Mouse (Mus musculus): ENCODE data around the gene Smtn. TPM values are rescaled to one million over a fixed set of nuclear protein-coding genes. Genes with fewer than 3 reads are reported as not detected.

Gene Smtn
- polyA plus RNA-seq, 1 experiment = 54.7 TPM

GRCm38 (mm10) chr11:3495496-3495895, 44.9 kb downstream of the Smtn start:
- Histone ChIP-seq H3K27ac (ENCODE audit: control insufficient read depth, insufficient read depth, low read depth, low read length, poor library complexity) (no peak overlapping the region), H3K4me1 (ENCODE audit: control insufficient read depth, insufficient read depth, low read length) (peaks cover 4% of the 10 kb centered on the region; the same call in 1 of the 2 replicates), H3K4me3 (replicated peaks; ENCODE audit: control insufficient read depth, low read depth, low read length) (no peak overlapping the region)
- TF ChIP-seq POLR2A (IDR thresholded peaks at IDR 0.05; ENCODE audit: borderline replicate concordance, control insufficient read depth, low read depth, low read length) = no peak
- TF ChIP-seq CTCF (IDR thresholded peaks at IDR 0.05; ENCODE audit: control insufficient read depth, insufficient read depth, low read length) = no peak
- 34% methylated on average over 14 of the region's 14 CpGs for WGBS

- Histone ChIP-seq H3K4me3 (replicated peaks; ENCODE audit: control insufficient read depth, low read depth, low read length) (no peak overlapping the region), H3K27ac (ENCODE audit: control insufficient read depth, insufficient read depth, low read depth, low read length, poor library complexity) (no peak overlapping the region), H3K4me1 (ENCODE audit: control insufficient read depth, insufficient read depth, low read length) (peaks cover 4% of the 10 kb centered on the region; the same call in 1 of the 2 replicates)
- no peak for TF ChIP-seq POLR2A (IDR thresholded peaks at IDR 0.05; ENCODE audit: borderline replicate concordance, control insufficient read depth, low read depth, low read length)
- TF ChIP-seq CTCF (IDR thresholded peaks at IDR 0.05; ENCODE audit: control insufficient read depth, insufficient read depth, low read length) = no peak
- 83% methylated on average over 17 of the region's 17 CpGs for WGBS
Observed at GRCm38 (mm10) chr11:3494857-3495256, 45.6 kb downstream of the Smtn start.

- peaks cover 6% of the 10 kb centered on the region; the same call in 1 of the 2 replicates for H3K4me1 ChIP-seq (ENCODE audit: control insufficient read depth, insufficient read depth, low read length)
- H3K4me3 ChIP-seq (replicated peaks; ENCODE audit: control insufficient read depth, low read depth, low read length) = no peak overlapping the region
- WGBS = 72% methylated on average over 4 of the region's 4 CpGs
- no peak overlapping the region for H3K27ac ChIP-seq (ENCODE audit: control insufficient read depth, insufficient read depth, low read depth, low read length, poor library complexity)
- TF ChIP-seq POLR2A (IDR thresholded peaks at IDR 0.05; ENCODE audit: borderline replicate concordance, control insufficient read depth, low read depth, low read length) (no peak), CTCF (IDR thresholded peaks at IDR 0.05; ENCODE audit: control insufficient read depth, insufficient read depth, low read length) (no peak)
Observed at GRCm38 (mm10) chr11:3492748-3493147, 47.7 kb downstream of the Smtn start.

GRCm38 (mm10) chr11:3489036-3489435, 51.4 kb downstream of the Smtn start:
- Histone ChIP-seq H3K4me3 (replicated peaks; ENCODE audit: control insufficient read depth, low read depth, low read length) (no peak overlapping the region), H3K4me1 (ENCODE audit: control insufficient read depth, insufficient read depth, low read length) (peaks cover 6% of the 10 kb centered on the region), H3K27ac (ENCODE audit: control insufficient read depth, insufficient read depth, low read depth, low read length, poor library complexity) (no peak overlapping the region)
- 48% methylated on average over 5 of the region's 5 CpGs for WGBS
- no peak for TF ChIP-seq POLR2A (IDR thresholded peaks at IDR 0.05; ENCODE audit: borderline replicate concordance, control insufficient read depth, low read depth, low read length)

- no peak within 1 kb of the TSS; the same call in 1 of the 2 replicates for H3K27ac ChIP-seq (ENCODE audit: control insufficient read depth, insufficient read depth, low read depth, low read length, poor library complexity)
- H3K4me1 ChIP-seq (ENCODE audit: control insufficient read depth, insufficient read depth, low read length) = peaks cover 6% of the 10 kb centered on the region
- TF ChIP-seq CTCF (IDR thresholded peaks at IDR 0.05; ENCODE audit: control insufficient read depth, insufficient read depth, low read length) (no peak), POLR2A (IDR thresholded peaks at IDR 0.05; ENCODE audit: borderline replicate concordance, control insufficient read depth, low read depth, low read length) (no peak)
- no peak within 1 kb of the TSS for H3K4me3 ChIP-seq (replicated peaks; ENCODE audit: control insufficient read depth, low read depth, low read length)
- 70% methylated on average over 11 of the region's 11 CpGs for WGBS
Observed at GRCm38 (mm10) chr11:3487952-3488570, 52.4 kb downstream of the Smtn start, which contains the start of gene Pla2g3. TSS of gene Pla2g3 (plus strand) at chr11:3488284.

GRCm38 (mm10) chr11:3486349-3486748, 54.1 kb downstream of the Smtn start:
- WGBS = 27% methylated on average over 7 of the region's 7 CpGs
- Histone ChIP-seq H3K27ac (ENCODE audit: control insufficient read depth, insufficient read depth, low read depth, low read length, poor library complexity) (peak overlapping the region; percentile 56), H3K4me3 (replicated peaks; ENCODE audit: control insufficient read depth, low read depth, low read length) (no peak overlapping the region), H3K4me1 (ENCODE audit: control insufficient read depth, insufficient read depth, low read length) (peaks cover 6% of the 10 kb centered on the region)
- no peak for TF ChIP-seq POLR2A (IDR thresholded peaks at IDR 0.05; ENCODE audit: borderline replicate concordance, control insufficient read depth, low read depth, low read length)
- no peak for TF ChIP-seq CTCF (IDR thresholded peaks at IDR 0.05; ENCODE audit: control insufficient read depth, insufficient read depth, low read length)

- Histone ChIP-seq H3K4me1 (ENCODE audit: control insufficient read depth, insufficient read depth, low read length) (peaks cover 6% of the 10 kb centered on the region), H3K4me3 (replicated peaks; ENCODE audit: control insufficient read depth, low read depth, low read length) (no peak overlapping the region), H3K27ac (ENCODE audit: control insufficient read depth, insufficient read depth, low read depth, low read length, poor library complexity) (no peak overlapping the region)
- 75% methylated on average over 11 of the region's 11 CpGs for WGBS
- TF ChIP-seq POLR2A (IDR thresholded peaks at IDR 0.05; ENCODE audit: borderline replicate concordance, control insufficient read depth, low read depth, low read length) (no peak), CTCF (IDR thresholded peaks at IDR 0.05; ENCODE audit: control insufficient read depth, insufficient read depth, low read length) (no peak)
Observed at GRCm38 (mm10) chr11:3483980-3484642, 56.3 kb downstream of the Smtn start.

GRCm38 (mm10) chr11:3475489-3475888, 64.9 kb downstream of the Smtn start:
- TF ChIP-seq POLR2A (IDR thresholded peaks at IDR 0.05; ENCODE audit: borderline replicate concordance, control insufficient read depth, low read depth, low read length) (no peak), CTCF (IDR thresholded peaks at IDR 0.05; ENCODE audit: control insufficient read depth, insufficient read depth, low read length) (no peak)
- no peak overlapping the region for H3K27ac ChIP-seq (ENCODE audit: control insufficient read depth, insufficient read depth, low read depth, low read length, poor library complexity)
- H3K4me1 ChIP-seq (ENCODE audit: control insufficient read depth, insufficient read depth, low read length) = peaks cover 1% of the 10 kb centered on the region; the same call in 1 of the 2 replicates
- H3K4me3 ChIP-seq (replicated peaks; ENCODE audit: control insufficient read depth, low read depth, low read length) = no peak overlapping the region

Measured in bone marrow, adult 2 months (tissue).